Mouse (Mus musculus) brain, adult 10 weeks (tissue): ENCODE results near the gene Dcbld1. TPM values are rescaled to one million over a fixed set of nuclear protein-coding genes. Genes with fewer than 3 reads are reported as not detected.

ENCODE experiments used
- polyA plus RNA-seq: library from polyadenylated mRNA; stranded (reverse); fragments of 350-450 nt; fragmentation: Illumina TruSeq; extraction: RNeasy Lipid Tissue Mini Kit (QIAGEN cat#74804); gene quantifications from one replicate; pipeline ENCODE4 v1.2.3, GENCODE M21; 2015; ENCODE audit warnings: low read depth, low replicate concordance

The Dcbld1 gene
- 10.7 TPM for polyA plus RNA-seq

DNA sequence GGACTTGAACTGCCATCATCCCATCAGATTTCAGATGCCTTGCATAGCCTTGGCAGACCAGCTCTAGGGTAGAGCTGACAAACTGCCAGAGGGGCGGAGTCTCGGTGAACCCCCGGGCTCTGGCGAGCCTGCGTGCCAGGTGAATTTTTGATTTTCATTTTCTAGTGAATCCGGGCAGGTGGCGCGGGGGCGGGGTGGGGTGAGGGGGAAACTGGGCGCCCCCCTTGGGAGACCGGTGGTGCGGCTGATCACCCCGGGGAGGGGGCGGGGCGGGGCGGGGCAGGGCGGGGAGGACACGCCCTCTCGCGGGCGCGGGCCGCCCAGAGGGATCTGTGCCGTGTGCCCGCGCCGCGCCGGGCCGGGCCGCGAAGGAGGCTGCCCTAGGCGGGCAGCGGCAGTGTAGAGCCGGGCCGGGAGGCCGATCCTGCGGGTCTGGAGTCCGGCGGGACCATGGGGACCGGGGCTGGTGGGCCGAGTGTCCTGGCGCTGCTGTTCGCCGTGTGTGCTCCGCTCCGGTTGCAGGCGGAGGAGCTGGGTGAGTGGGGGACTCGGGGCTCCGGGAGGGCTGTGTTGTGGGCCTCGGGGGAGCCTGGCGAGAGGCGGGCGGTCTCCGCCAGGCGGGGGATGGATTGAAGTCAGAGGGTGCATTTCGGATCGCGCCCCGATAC lies at the start of gene Dcbld1:
Gene Dcbld1 (plus strand): TSS at position 319 of the 668 bp plus-strand sequence.

DNA sequence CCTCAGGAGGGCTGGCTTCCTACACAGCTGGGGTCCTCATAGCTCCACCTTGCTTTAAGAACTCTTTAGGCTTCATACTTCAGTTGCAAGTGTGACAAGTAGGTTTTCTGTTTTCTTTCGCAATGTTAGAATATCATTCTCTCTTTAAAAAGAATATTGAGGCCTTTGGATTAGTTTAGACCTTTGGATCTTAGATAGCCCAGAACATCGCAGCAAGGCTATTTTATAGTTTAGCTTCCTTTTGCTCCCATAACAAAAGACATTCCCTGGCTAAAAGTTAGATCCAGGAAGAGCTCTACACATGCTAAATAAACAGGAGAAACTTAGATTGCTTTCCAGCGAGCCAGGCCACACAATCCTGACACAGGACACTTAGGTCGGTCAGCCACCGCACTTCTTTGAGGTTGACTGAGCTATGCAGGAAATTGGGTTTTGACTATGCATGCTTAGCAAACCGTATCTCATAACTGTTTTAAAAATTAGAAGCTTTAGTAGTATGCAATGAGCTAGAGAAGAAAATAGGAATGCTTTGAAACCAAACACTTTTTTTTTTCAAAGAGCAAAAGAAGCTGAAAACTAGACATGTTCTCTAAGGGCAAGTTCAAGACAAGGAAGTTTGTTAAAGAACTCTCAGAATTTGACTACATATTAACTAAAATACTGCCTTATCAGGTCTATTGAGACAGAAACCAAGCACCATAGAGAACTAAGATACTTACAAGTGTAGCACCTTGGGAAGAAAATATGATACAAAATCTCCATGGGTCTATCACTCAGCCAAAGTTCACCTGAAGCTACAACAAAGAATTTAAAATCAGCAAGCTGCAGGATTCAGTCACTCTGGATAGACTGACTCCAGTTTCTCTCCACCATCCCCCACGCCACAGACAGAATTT lies 38.2 kb upstream of the Dcbld1 start, which contains the start of gene Ros1:
Gene Ros1 (minus strand): TSS at position 288 of the 896 bp plus-strand sequence.

DNA sequence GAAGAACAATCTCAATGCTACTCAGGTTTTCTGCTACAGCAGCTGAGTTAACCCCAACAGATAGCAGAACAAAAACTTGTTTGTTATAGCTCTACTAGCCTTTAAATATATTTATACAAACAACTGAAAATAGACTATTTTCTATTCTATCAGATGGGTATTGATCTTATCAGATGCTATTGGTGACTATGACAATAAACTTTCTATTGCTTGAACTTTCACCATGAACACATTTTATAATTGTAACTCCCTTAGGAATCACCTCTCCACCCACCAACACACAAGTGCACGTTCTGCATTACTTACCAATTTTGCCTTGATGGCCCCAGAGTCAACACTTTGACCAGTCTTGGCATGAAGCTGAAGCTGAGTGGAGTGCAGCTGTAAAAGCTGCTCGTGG lies 125.0 kb downstream of the Dcbld1 start, which contains the start of gene Gm26741:
Gene Gm26741 (plus strand): TSS at position 301 of the 400 bp plus-strand sequence.

Other genes with a start within 250 kb of the Dcbld1 start
- not detected for gene Vgll2, start 211.1 kb upstream of the Dcbld1 start, polyA plus RNA-seq
- gene Ros1, start 38.4 kb upstream of the Dcbld1 start, polyA plus RNA-seq: not detected
- not detected for gene Gm26741, start 125.1 kb downstream of the Dcbld1 start, polyA plus RNA-seq
- gene Gopc, start 148.5 kb downstream of the Dcbld1 start, polyA plus RNA-seq: 33.7 TPM
- gene Nepn, start 155.4 kb downstream of the Dcbld1 start, polyA plus RNA-seq: not detected
- 57.5 TPM for gene Nus1, start 183.9 kb downstream of the Dcbld1 start, polyA plus RNA-seq